Mouse (Mus musculus) erythroblast, embryonic 14.5 days (primary cell): ENCODE measurements at regions not wholly inside any gene's neighbourhood (a gene's known extent, or its start where the extent isn't known, plus 50 kb on each side); places are given as distances from the start of the nearest gene placed in this dataset.

Source experiments
- GATA1 ChIP-seq: IDR thresholded peaks from 2 replicates; pipeline ENCODE4 v1.6.1; 2012; ENCODE audit warnings: low read length, inconsistent platforms, mixed read lengths
- TAL1 ChIP-seq: IDR thresholded peaks from 3 replicates; pipeline ENCODE4 v1.6.1; 2012; ENCODE audit warnings: low read length, inconsistent platforms, mixed read lengths

GRCm38 (mm10) chr14:102699015-102699414, 283.4 kb downstream of the Kctd12 start:
- no peak for TF ChIP-seq TAL1
- no peak for TF ChIP-seq GATA1
